Mouse (Mus musculus): Measurements from ENCODE around the gene L1td1. TPM values are rescaled to one million over a fixed set of nuclear protein-coding genes. Genes with fewer than 3 reads are reported as not detected.

L1td1 gene
- polyA plus RNA-seq (2014; fragmentation: Illumina TruSeq; extraction: RNeasy Lipid Tissue Mini Kit (QIAGEN cat#74804)) = not detected

GRCm38 (mm10) chr4:98726590-98727237 is at the start of gene L1td1:
L1td1 (plus strand) TSS chr4:98726734.

Other genes with a start within 250 kb of the L1td1 start
- gene Kank4, start 90.8 kb downstream of the L1td1 start, polyA plus RNA-seq (2014; fragmentation: Illumina TruSeq; extraction: RNeasy Lipid Tissue Mini Kit (QIAGEN cat#74804)) = 3.5 TPM
- not detected for gene I0C0044D17Rik, start 97.1 kb downstream of the L1td1 start, polyA plus RNA-seq (2014; fragmentation: Illumina TruSeq; extraction: RNeasy Lipid Tissue Mini Kit (QIAGEN cat#74804))
- 222 TPM for gene Usp1, start 197.1 kb downstream of the L1td1 start, polyA plus RNA-seq (2014; fragmentation: Illumina TruSeq; extraction: RNeasy Lipid Tissue Mini Kit (QIAGEN cat#74804))

Measured in ovary, adult 10 weeks (tissue).